Mouse (Mus musculus): ENCODE data around the gene Lamb3.

GRCm38 (mm10) chr1:193332018-193332417 lies 124.5 kb downstream of the Lamb3 start:
- TF ChIP-seq CTCF (IDR thresholded peaks at IDR 0.05; ENCODE audit: low read depth) (no peak), EP300 (IDR thresholded peaks at IDR 0.05; ENCODE audit: low read depth) (no peak)

Data from liver, postnatal 0 days (tissue).